30 mouse cellular contexts compared by ENCODE assay signal in the genomic region with DNA sequence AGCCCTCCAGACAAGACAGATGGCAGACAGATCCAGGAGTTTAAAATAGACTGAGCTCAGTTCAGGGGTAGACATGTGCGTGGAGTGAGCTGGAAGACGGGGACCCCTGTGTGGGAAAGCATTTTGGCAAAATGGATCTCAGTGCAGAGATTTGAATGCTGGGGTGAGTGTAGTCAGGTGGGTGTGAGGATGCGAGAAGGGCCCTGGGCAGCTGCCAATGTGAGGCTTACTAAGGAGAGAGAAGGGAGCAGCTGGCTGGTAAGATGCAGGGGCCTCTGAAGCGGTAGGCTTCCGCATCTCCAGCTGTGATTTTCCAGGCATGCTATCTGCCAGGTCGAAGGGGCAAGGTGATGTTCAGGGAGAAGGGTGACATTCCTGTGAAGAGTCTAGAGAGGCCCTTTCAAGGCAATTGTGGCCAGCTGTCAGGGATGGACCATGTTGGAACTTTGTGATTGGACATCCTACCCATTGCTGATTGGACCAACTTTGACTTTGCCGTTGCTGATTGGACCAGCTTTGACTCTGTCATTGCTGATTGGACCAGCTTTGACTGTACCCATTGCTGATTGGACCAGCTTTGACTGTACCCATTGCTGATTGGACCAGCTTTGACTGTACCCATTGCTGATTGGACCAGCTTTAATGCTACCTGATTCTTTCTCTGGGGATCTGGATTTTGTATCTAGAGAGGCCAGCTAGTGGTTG.
DNase-seq lines count a peak whose midpoint lies in the region; ATAC-seq and TF ChIP-seq lines count a peak whose summit lies in the region.
"Had no signal": no experiment of that assay in that cellular context is flagged by ENCODE, and none has a peak within 500 bp of the region (broad histone marks: within the 10 kb centered on the region; RNA-seq: fewer than 3 reads in every experiment).

No protein-coding gene starts in this region.

- intact Hi-C loops in gastrocnemius, adult 2 months (cut with DNase I) = no loop called here

- H3K4me2 ChIP-seq in midbrain, embryonic 11.5 days = no peak overlapping the region
- H3K4me2 ChIP-seq: embryonic facial prominence, embryonic 15.5 days; forebrain, embryonic 13.5 days; intestine, embryonic 15.5 days; limb, embryonic 15.5 days; liver, embryonic 13.5 days; neural tube, embryonic 15.5 days had no signal

- H3K9me3 ChIP-seq in midbrain, embryonic 11.5 days (ENCODE audit: control insufficient read depth, low read length) = no peaks in the 10 kb centered on the region
- H3K9me3 ChIP-seq in midbrain, embryonic 10.5 days (replicated peaks) = no peaks in the 10 kb centered on the region
- no peaks in the 10 kb centered on the region for H3K9me3 ChIP-seq in forebrain, embryonic 10.5 days
- H3K9me3 ChIP-seq: embryonic facial prominence, embryonic 10.5 days; embryonic facial prominence, embryonic 15.5 days; forebrain, embryonic 13.5 days; hindbrain, embryonic 10.5 days; intestine, embryonic 15.5 days; limb, embryonic 10.5 days; limb, embryonic 15.5 days; liver, embryonic 13.5 days; neural tube, embryonic 15.5 days had no signal

- H3K4me1 ChIP-seq in midbrain, embryonic 11.5 days (ENCODE audit: control insufficient read depth, insufficient read depth, low read length) = no peaks in the 10 kb centered on the region
- H3K4me1 ChIP-seq in midbrain, embryonic 10.5 days = no peaks in the 10 kb centered on the region
- no peaks in the 10 kb centered on the region for H3K4me1 ChIP-seq in forebrain, embryonic 10.5 days
- H3K4me1 ChIP-seq: embryonic facial prominence, embryonic 10.5 days; embryonic facial prominence, embryonic 15.5 days; forebrain, embryonic 13.5 days; hindbrain, embryonic 10.5 days; intestine, embryonic 15.5 days; limb, embryonic 10.5 days; limb, embryonic 15.5 days; liver, embryonic 13.5 days; neural tube, embryonic 15.5 days had no signal

- no peak overlapping the region for H3K9ac ChIP-seq in midbrain, embryonic 11.5 days (ENCODE audit: low read length)
- H3K9ac ChIP-seq: embryonic facial prominence, embryonic 15.5 days; forebrain, embryonic 13.5 days; intestine, embryonic 15.5 days; limb, embryonic 15.5 days; liver, embryonic 13.5 days; neural tube, embryonic 15.5 days had no signal

- 88% methylated on average over 7 of the region's 7 CpGs for WGBS in midbrain, embryonic 11.5 days
- 94% methylated on average over 7 of the region's 7 CpGs for WGBS in midbrain, embryonic 10.5 days
- 94% methylated on average over 7 of the region's 7 CpGs for WGBS in forebrain, embryonic 10.5 days

- H3K36me3 ChIP-seq in midbrain, embryonic 11.5 days (ENCODE audit: control insufficient read depth, insufficient read depth, low read length) = no peaks in the 10 kb centered on the region
- no peaks in the 10 kb centered on the region for H3K36me3 ChIP-seq in midbrain, embryonic 10.5 days
- H3K36me3 ChIP-seq in forebrain, embryonic 10.5 days (replicated peaks) = no peaks in the 10 kb centered on the region
- H3K36me3 ChIP-seq: embryonic facial prominence, embryonic 10.5 days; embryonic facial prominence, embryonic 15.5 days; hindbrain, embryonic 10.5 days; intestine, embryonic 15.5 days; limb, embryonic 10.5 days; limb, embryonic 15.5 days; liver, embryonic 13.5 days; neural tube, embryonic 15.5 days had no signal

- no peak for DNase-seq in frontal cortex, postnatal 10 days (ENCODE audit: low spot score in 2 of 2)
- DNase-seq in midbrain, embryonic 11.5 days (ENCODE audit: low spot score, missing footprints) = peak; percentile 69
- DNase-seq in midbrain, embryonic 10.5 days (ENCODE audit: low spot score) = no peak
- DNase-seq in forebrain, embryonic 10.5 days (ENCODE audit: extremely low spot score, low spot score) = no peak
- no peak for DNase-seq in gastrocnemius, adult 2 months
- DNase-seq: adrenal gland, postnatal 25 days; cerebellum, adult 18-20 months; cerebellum, postnatal 25 days; gastrocnemius, postnatal 36 days; heart, postnatal 14 days; kidney, adult 2 months; kidney, postnatal 36 days; liver, embryonic 13.5 days; lung, adult 18-20 months; lung, postnatal 4 days; midbrain, embryonic 14.5 days; spleen, adult 18-20 months; thymus, postnatal 14 days had no signal

- no peaks in the 10 kb centered on the region for H3K27me3 ChIP-seq in midbrain, embryonic 11.5 days (ENCODE audit: control insufficient read depth, insufficient read depth, low read length)
- no peaks in the 10 kb centered on the region for H3K27me3 ChIP-seq in midbrain, embryonic 10.5 days (ENCODE audit: low read depth, poor library complexity, severe bottlenecking)
- H3K27me3 ChIP-seq in forebrain, embryonic 10.5 days (ENCODE audit: poor library complexity, severe bottlenecking) = no peaks in the 10 kb centered on the region
- H3K27me3 ChIP-seq: embryonic facial prominence, embryonic 15.5 days; forebrain, embryonic 13.5 days; intestine, embryonic 15.5 days; limb, embryonic 15.5 days; liver, embryonic 13.5 days; neural tube, embryonic 15.5 days had no signal

- peak; percentile 61 for ATAC-seq in frontal cortex, adult (ENCODE audit: low TSS enrichment)
- no peak for ATAC-seq in midbrain, embryonic 11.5 days (ENCODE audit: low FRiP score)
- ATAC-seq in monocyte, adult 5-6 weeks (replicated peaks; ENCODE audit: insufficient number of reproducible peaks, low FRiP score, low TSS enrichment, poor library complexity, severe bottlenecking) = 0 out of 2 replicates have a peak, but pooled peaks have one; percentile 2
- ATAC-seq: forebrain, embryonic 13.5 days; hindbrain, postnatal 0 days; intestine, embryonic 15.5 days; lung, postnatal 0 days had no signal

- no peak overlapping the region for H3K4me3 ChIP-seq in midbrain, embryonic 11.5 days (ENCODE audit: low read depth, low read length)
- H3K4me3 ChIP-seq in midbrain, embryonic 10.5 days = no peak overlapping the region
- no peak overlapping the region for H3K4me3 ChIP-seq in forebrain, embryonic 10.5 days
- no peak overlapping the region for H3K4me3 ChIP-seq in gastrocnemius, adult 2 months
- H3K4me3 ChIP-seq: embryonic facial prominence, embryonic 10.5 days; embryonic facial prominence, embryonic 15.5 days; forebrain, embryonic 13.5 days; hindbrain, embryonic 10.5 days; intestine, embryonic 15.5 days; limb, embryonic 10.5 days; limb, embryonic 15.5 days; liver, embryonic 13.5 days; neural tube, embryonic 15.5 days had no signal

- H3K27ac ChIP-seq in midbrain, embryonic 11.5 days (ENCODE audit: low read depth, low read length) = no peak overlapping the region
- no peak overlapping the region for H3K27ac ChIP-seq in midbrain, embryonic 10.5 days (replicated peaks)
- no peak overlapping the region for H3K27ac ChIP-seq in forebrain, embryonic 10.5 days
- no peak overlapping the region for H3K27ac ChIP-seq in gastrocnemius, adult 2 months
- H3K27ac ChIP-seq: embryonic facial prominence, embryonic 10.5 days; embryonic facial prominence, embryonic 15.5 days; forebrain, embryonic 13.5 days; hindbrain, embryonic 10.5 days; hindbrain, postnatal 0 days; intestine, embryonic 15.5 days; limb, embryonic 10.5 days; limb, embryonic 15.5 days; liver, embryonic 13.5 days; neural tube, embryonic 15.5 days had no signal

- no peak for TF ChIP-seq CTCF in gastrocnemius, adult 2 months (IDR thresholded peaks at IDR 0.05)
